Mouse (Mus musculus) lung, embryonic 14.5 days (tissue): Measurements from ENCODE around the gene Ppp1r7. TPM values are rescaled to one million over a fixed set of nuclear protein-coding genes. Genes with fewer than 3 reads are reported as not detected.
A peak's percentile ranks its signal among the peaks of the same experiment; 100 is the strongest.
"Not testable (repeated sequence)": the region's sequence is repeated elsewhere in the genome, so short reads cannot be mapped to it uniquely, and the experiment has no call there.

Source experiments
- ATAC-seq: fragments of 200-750 bp; cut with Nextera tagmentation; 2 replicates; pipeline ENCODE4 v1.8.0; 2017; ENCODE audit warnings: mild to moderate bottlenecking, moderate TSS enrichment, moderate library complexity; ENCODE audit not compliant: insufficient read depth
- DNase-seq: peaks from one replicate; pipeline ENCODE4 v3.0.0-alpha.2; 2015
- H3K27ac ChIP-seq: fragments of 300-500 bp; sonication (generic); 2 replicates; pipeline ENCODE4 v1.5.1; 2014; ENCODE audit warnings: low read depth, mild to moderate bottlenecking, moderate library complexity
- H3K27me3 ChIP-seq: fragments of 300-500 bp; sonication (generic); 2 replicates; pipeline ENCODE4 v1.6.1; 2014; ENCODE audit warnings: low read length, control low read depth; ENCODE audit not compliant: insufficient read depth
- H3K36me3 ChIP-seq: fragments of 300-500 bp; sonication (generic); 2 replicates; pipeline ENCODE4 v1.6.1; 2014; ENCODE audit warnings: control low read depth; ENCODE audit not compliant: insufficient read depth
- H3K4me1 ChIP-seq: fragments of 300-500 bp; sonication (generic); 2 replicates; pipeline ENCODE4 v1.6.1; 2014; ENCODE audit warnings: antibody characterized with exemption, control low read depth; ENCODE audit not compliant: insufficient read depth
- H3K4me2 ChIP-seq: fragments of 300-500 bp; sonication (generic); 2 replicates; pipeline ENCODE4 v1.6.1; 2014; ENCODE audit warnings: mild to moderate bottlenecking
- H3K4me3 ChIP-seq: fragments of 300-500 bp; sonication (generic); 2 replicates; pipeline ENCODE4 v1.5.1; 2014; ENCODE audit warnings: low read depth, low read length
- H3K9ac ChIP-seq: fragments of 300-500 bp; sonication (generic); 2 replicates; pipeline ENCODE4 v1.6.1; 2014
- H3K9me3 ChIP-seq: fragments of 300-500 bp; sonication (generic); 2 replicates; pipeline ENCODE4 v1.6.1; 2016; ENCODE audit warnings: low read depth, low read length, control low read depth
- CTCF ChIP-seq: IDR thresholded peaks from 2 replicates; pipeline ENCODE4 v1.5.1; 2016; ENCODE audit warnings: antibody characterized with exemption, low read depth
- WGBS: fragments of 180-500 bp; shearing (Covaris S2); extraction: QIAGEN DNeasy Blood & Tissue Kit; methylation state at CpG from one replicate; pipeline ENCODE4 v1.1.7; 2014; 5-methylcytosine and 5-hydroxymethylcytosine counted together
- polyA plus RNA-seq: library from polyadenylated mRNA; unstranded; fragments of >200 nt; fragmentation: Nextera tagmentation; extraction: Ambion mirVana; gene quantifications from 2 replicates; pipeline ENCODE4 v1.2.1, GENCODE M21; 2014

The Ppp1r7 gene
- 69.5 and 76.5 TPM in 2 replicates for polyA plus RNA-seq

GRCm38 (mm10) chr1:93342648-93343503 lies at the start of gene Ppp1r7, which contains the start of gene Pask:
Ppp1r7 (plus strand) TSS chr1:93342854.
Pask (minus strand) TSS chr1:93343482.
- no peaks in the 10 kb centered on the region for H3K9me3 ChIP-seq
- WGBS: under 1% methylated on average over 63 of the region's 63 CpGs
- peak; percentile 99 for DNase-seq
- peaks cover 13% of the 10 kb centered on the region for H3K36me3 ChIP-seq
- TF ChIP-seq CTCF: no peak
- no peaks in the 10 kb centered on the region for H3K4me1 ChIP-seq
- peak within 1 kb of the TSS; percentile 83 for H3K4me2 ChIP-seq
- H3K27me3 ChIP-seq: no peaks in the 10 kb centered on the region
- peak within 1 kb of the TSS; percentile 75 for H3K27ac ChIP-seq
- peak within 1 kb of the TSS; percentile 76 for H3K9ac ChIP-seq
- peak; percentile 96 for ATAC-seq
- peak within 1 kb of the TSS; percentile 91 for H3K4me3 ChIP-seq

DNA sequence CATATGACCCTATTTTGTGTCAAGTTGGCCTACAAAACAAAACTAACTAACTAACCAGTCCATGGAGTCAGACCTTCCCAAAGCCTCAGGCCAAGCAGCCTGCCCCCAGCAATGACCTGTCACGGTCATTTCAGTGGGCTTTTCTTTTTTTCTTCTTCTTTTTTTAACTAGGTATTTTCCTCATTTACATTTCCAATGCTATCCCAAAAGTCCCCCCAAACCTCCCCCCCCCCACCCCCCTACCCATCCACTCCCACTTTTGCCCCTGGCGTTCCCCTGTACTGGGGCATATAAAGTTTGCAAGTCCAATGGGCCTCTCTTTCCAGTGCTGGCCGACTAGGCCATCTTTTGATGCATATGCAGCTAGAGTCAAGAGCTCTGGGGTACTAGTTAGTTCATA lies 48.2 kb upstream of the Ppp1r7 start:
- H3K36me3 ChIP-seq: peaks cover 77% of the 10 kb centered on the region
- DNase-seq, H3K4me1 ChIP-seq, H3K27ac ChIP-seq, H3K4me3 ChIP-seq, H3K9ac ChIP-seq, H3K9me3 ChIP-seq, H3K27me3 ChIP-seq, ATAC-seq, H3K4me2 ChIP-seq: not testable (repeated sequence)
- 86% methylated on average over 3 of the region's 3 CpGs for WGBS

- no peaks in the 10 kb centered on the region for H3K9me3 ChIP-seq
- ATAC-seq (no peak), DNase-seq (no peak)
- H3K4me1 ChIP-seq: no peaks in the 10 kb centered on the region
- H3K27me3 ChIP-seq: no peaks in the 10 kb centered on the region
- no peak overlapping the region for H3K4me3 ChIP-seq
- no peak overlapping the region for H3K27ac ChIP-seq
- no peak for TF ChIP-seq CTCF
- H3K36me3 ChIP-seq: peaks cover 87% of the 10 kb centered on the region
- H3K4me2 ChIP-seq: no peak overlapping the region
- H3K9ac ChIP-seq: no peak overlapping the region
- WGBS: 68% methylated on average over 4 of the region's 4 CpGs
Measured at GRCm38 (mm10) chr1:93299791-93300190, 42.9 kb upstream of the Ppp1r7 start.

GRCm38 (mm10) chr1:93300578-93300977 lies 42.1 kb upstream of the Ppp1r7 start:
- H3K36me3 ChIP-seq: peaks cover 83% of the 10 kb centered on the region
- H3K27me3 ChIP-seq: no peaks in the 10 kb centered on the region
- no peak overlapping the region for H3K4me2 ChIP-seq
- TF ChIP-seq CTCF: no peak
- ATAC-seq (peak; percentile 25; the same call in 1 of the 2 replicates), DNase-seq (peak; percentile 15)
- no peaks in the 10 kb centered on the region for H3K9me3 ChIP-seq
- H3K4me1 ChIP-seq: no peaks in the 10 kb centered on the region
- no peak overlapping the region for H3K4me3 ChIP-seq
- H3K9ac ChIP-seq: no peak overlapping the region
- no peak overlapping the region for H3K27ac ChIP-seq
- WGBS: 75% methylated on average over 3 of the region's 3 CpGs

- no peaks in the 10 kb centered on the region for H3K27me3 ChIP-seq
- TF ChIP-seq CTCF: no peak
- peaks cover 51% of the 10 kb centered on the region for H3K36me3 ChIP-seq
- peak; percentile 91 for DNase-seq
- H3K9me3 ChIP-seq: no peaks in the 10 kb centered on the region
- ATAC-seq: peak; percentile 92
- H3K4me3 ChIP-seq: peak within 1 kb of the TSS; percentile 85
- 7% methylated on average over 36 of the region's 36 CpGs for WGBS
- no peak within 1 kb of the TSS for H3K27ac ChIP-seq
- peak within 1 kb of the TSS; percentile 79 for H3K9ac ChIP-seq
- no peaks in the 10 kb centered on the region for H3K4me1 ChIP-seq
- H3K4me2 ChIP-seq: peak within 1 kb of the TSS; percentile 81
Measured at GRCm38 (mm10) chr1:93305581-93306337, 36.9 kb upstream of the Ppp1r7 start, which contains the start of gene Mterf4. Mterf4 (minus strand) TSS chr1:93305915.

GRCm38 (mm10) chr1:93323973-93324372 lies 18.7 kb upstream of the Ppp1r7 start:
- no peak overlapping the region for H3K4me2 ChIP-seq
- H3K27me3 ChIP-seq: no peaks in the 10 kb centered on the region
- H3K36me3 ChIP-seq: peaks cover 80% of the 10 kb centered on the region
- H3K4me3 ChIP-seq: no peak overlapping the region
- no peak overlapping the region for H3K27ac ChIP-seq
- no peak for TF ChIP-seq CTCF
- no peak for ATAC-seq
- no peaks in the 10 kb centered on the region for H3K4me1 ChIP-seq
- H3K9ac ChIP-seq: no peak overlapping the region
- no peaks in the 10 kb centered on the region for H3K9me3 ChIP-seq
- DNase-seq: no peak
- WGBS: 88% methylated on average over 6 of the region's 6 CpGs

GRCm38 (mm10) chr1:93326446-93326845 lies 16.2 kb upstream of the Ppp1r7 start:
- Histone ChIP-seq H3K4me1 (no peaks in the 10 kb centered on the region), H3K27ac (no peak overlapping the region), H3K27me3 (no peaks in the 10 kb centered on the region), H3K9me3 (no peaks in the 10 kb centered on the region), H3K36me3 (peaks cover 66% of the 10 kb centered on the region), H3K9ac (no peak overlapping the region), H3K4me2 (no peak overlapping the region), H3K4me3 (no peak overlapping the region)
- ATAC-seq (no peak), DNase-seq (no peak)
- 80% methylated on average over 3 of the region's 3 CpGs for WGBS
- no peak for TF ChIP-seq CTCF
